Mouse (Mus musculus): ENCODE results near the gene Dld. TPM values are rescaled to one million over a fixed set of nuclear protein-coding genes. Genes with fewer than 3 reads are reported as not detected.
A peak's percentile ranks its signal among the peaks of the same experiment; 100 is the strongest.

Dld gene
- total and polyA plus RNA-seq, 3 experiments, result 112 to 229 (median 131) TPM

GRCm38 (mm10) chr12:31374603-31375282 is 23.5 kb upstream of the Dld start:
- DNase-seq (ENCODE audit: low read depth, low spot score), result peak; percentile 83
- Histone ChIP-seq H3K36me3 (ENCODE audit: control insufficient read depth in 1 of 2, insufficient read depth in 2 of 2, low read length in 2 of 2) (peaks cover 0 to 7% of the 10 kb centered on the region in 2 experiments; a peak in 2 of 4 replicates), H3K4me3 (ENCODE audit: control insufficient read depth in 1 of 2, insufficient read depth in 1 of 2, low read depth in 2 of 2, low read length in 2 of 2) (peak overlapping the region; percentile 0 to 39; a peak in 3 of 4 replicates), H3K79me2 (ENCODE audit: control insufficient read depth, insufficient read depth, low read length, poor library complexity) (no peaks in the 10 kb centered on the region), H3K27me3 (ENCODE audit: control insufficient read depth in 1 of 2, insufficient read depth in 2 of 2, low read length in 2 of 2) (no peaks in the 10 kb centered on the region; a peak in 1 of 4 replicates), H3K4me1 (ENCODE audit: control insufficient read depth in 1 of 2, insufficient read depth in 2 of 2, low read length in 2 of 2) (0 out of 4 replicates have a peak, but pooled peaks cover 0 to 2% of the 10 kb centered on the region in 2 experiments), H3K9ac (ENCODE audit: control insufficient read depth, low read depth, low read length, poor library complexity, severe bottlenecking) (peak overlapping the region; percentile 46), H3K27ac (ENCODE audit: control insufficient read depth, low read depth, low read length) (no peak overlapping the region), H3K9me3 (replicated peaks; ENCODE audit: insufficient read depth, low read length) (no peaks in the 10 kb centered on the region)
- peak; percentile 59 for TF ChIP-seq SMC3 (IDR thresholded peaks at IDR 0.05; ENCODE audit: low read depth, low read length)
- TF ChIP-seq RAD21 (IDR thresholded peaks at IDR 0.05; ENCODE audit: low read depth, low read length), result peak; percentile 83
- TF ChIP-seq NELFE (IDR thresholded peaks at IDR 0.05; ENCODE audit: low read depth, low read length), result no peak
- no peak; the same call in 1 of the 2 replicates for TF ChIP-seq SIN3A (IDR thresholded peaks at IDR 0.05; ENCODE audit: low read length)
- peak; percentile 74 to 86 (median 75) for TF ChIP-seq CTCF (IDR thresholded peaks at IDR 0.05 in 2 of 3, conservative IDR thresholded peaks at IDR 0.05 in 1 of 3; ENCODE audit: control insufficient read depth in 1 of 3, insufficient read depth in 1 of 3, low read depth in 2 of 3, low read length in 3 of 3, poor library complexity in 1 of 3, severe bottlenecking in 1 of 3)
- TF ChIP-seq ZC3H11A (IDR thresholded peaks at IDR 0.05; ENCODE audit: low read depth, low read length), result peak; percentile 20; the same call in 1 of the 2 replicates
- TF ChIP-seq E2F4 (IDR thresholded peaks at IDR 0.05; ENCODE audit: borderline replicate concordance, low read depth, low read length), result no peak

DNA sequence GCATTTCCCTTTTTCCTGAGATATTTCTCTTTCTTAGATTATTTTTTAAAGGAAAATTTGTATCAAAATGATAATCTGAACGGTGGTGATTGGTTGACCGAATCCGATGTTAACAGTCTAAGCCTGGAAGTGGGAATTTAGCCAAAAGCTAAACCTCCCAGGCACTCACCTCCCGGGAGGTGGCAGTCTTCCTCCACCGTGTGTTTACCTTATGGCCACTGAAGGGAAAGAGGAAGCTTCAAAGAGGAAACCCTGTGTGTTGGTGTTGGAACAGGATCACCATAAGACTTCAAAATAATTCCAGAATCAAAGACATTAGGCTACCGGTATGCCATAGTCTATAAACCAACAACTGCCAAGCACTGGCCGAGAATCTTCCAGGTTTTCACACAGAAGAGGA is 18.4 kb upstream of the Dld start:
- TF ChIP-seq TBP (IDR thresholded peaks at IDR 0.05; ENCODE audit: low read depth, low read length) (no peak), SMC3 (IDR thresholded peaks at IDR 0.05; ENCODE audit: low read depth, low read length) (no peak), RAD21 (IDR thresholded peaks at IDR 0.05; ENCODE audit: low read depth, low read length) (no peak), NELFE (IDR thresholded peaks at IDR 0.05; ENCODE audit: low read depth, low read length) (no peak), MAFK (IDR thresholded peaks at IDR 0.05; ENCODE audit: borderline replicate concordance, low read depth, low read length) (no peak), USF1 (IDR thresholded peaks at IDR 0.05; ENCODE audit: low read depth, low read length) (no peak), SIN3A (IDR thresholded peaks at IDR 0.05; ENCODE audit: low read length) (no peak), POLR2AphosphoS2 (IDR thresholded peaks at IDR 0.05; ENCODE audit: low read length) (no peak)
- H3K79me2 ChIP-seq (ENCODE audit: control insufficient read depth, insufficient read depth, low read length, poor library complexity), result no peaks in the 10 kb centered on the region
- H3K36me3 ChIP-seq (ENCODE audit: control insufficient read depth in 1 of 2, insufficient read depth in 2 of 2, low read length in 2 of 2), result peaks cover 0 to 5% of the 10 kb centered on the region in 2 experiments; a peak in 2 of 4 replicates
- H3K4me1 ChIP-seq (ENCODE audit: control insufficient read depth in 1 of 2, insufficient read depth in 2 of 2, low read length in 2 of 2), result 0 out of 4 replicates have a peak, but pooled peaks cover 0 to under 1% of the 10 kb centered on the region in 2 experiments
- DNase-seq (ENCODE audit: low read depth, low spot score), result no peak
- no peak overlapping the region for H3K27ac ChIP-seq (ENCODE audit: control insufficient read depth, low read depth, low read length)
- no peak overlapping the region for H3K9ac ChIP-seq (ENCODE audit: control insufficient read depth, low read depth, low read length, poor library complexity, severe bottlenecking)
- no peaks in the 10 kb centered on the region for H3K9me3 ChIP-seq (replicated peaks; ENCODE audit: insufficient read depth, low read length)
- H3K4me3 ChIP-seq (ENCODE audit: control insufficient read depth in 1 of 2, insufficient read depth in 1 of 2, low read depth in 2 of 2, low read length in 2 of 2), result no peak overlapping the region
- no peaks in the 10 kb centered on the region for H3K27me3 ChIP-seq (ENCODE audit: control insufficient read depth in 1 of 2, insufficient read depth in 2 of 2, low read length in 2 of 2)

DNA sequence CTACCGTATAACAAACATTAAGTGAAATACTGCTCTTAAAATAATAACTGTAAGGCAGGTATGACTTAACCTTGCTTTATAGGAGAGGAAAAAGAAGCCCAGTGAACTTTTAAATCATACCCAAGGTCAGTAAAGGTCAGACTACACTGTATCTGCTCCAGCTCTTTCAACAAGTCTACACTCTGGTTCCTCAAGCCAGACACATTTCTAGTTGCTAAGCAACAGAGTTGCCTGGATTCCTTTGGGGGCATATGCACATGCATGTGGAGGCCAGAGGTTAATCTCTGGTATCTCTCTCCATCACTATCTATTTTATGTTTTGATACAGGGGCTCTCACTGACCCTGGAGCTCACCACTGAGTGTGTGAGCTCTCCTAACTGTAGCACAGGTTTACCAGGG is 17.9 kb upstream of the Dld start:
- no peak for DNase-seq (ENCODE audit: low read depth, low spot score)
- Histone ChIP-seq H3K79me2 (ENCODE audit: control insufficient read depth, insufficient read depth, low read length, poor library complexity) (no peaks in the 10 kb centered on the region), H3K36me3 (ENCODE audit: control insufficient read depth in 1 of 2, insufficient read depth in 2 of 2, low read length in 2 of 2) (peaks cover 0 to 1% of the 10 kb centered on the region in 2 experiments; a peak in 1 of 4 replicates), H3K27ac (ENCODE audit: control insufficient read depth, low read depth, low read length) (no peak overlapping the region), H3K4me3 (ENCODE audit: control insufficient read depth in 1 of 2, insufficient read depth in 1 of 2, low read depth in 2 of 2, low read length in 2 of 2) (no peak overlapping the region), H3K9ac (ENCODE audit: control insufficient read depth, low read depth, low read length, poor library complexity, severe bottlenecking) (no peak overlapping the region), H3K27me3 (ENCODE audit: control insufficient read depth in 1 of 2, insufficient read depth in 2 of 2, low read length in 2 of 2) (no peaks in the 10 kb centered on the region), H3K4me1 (ENCODE audit: control insufficient read depth in 1 of 2, insufficient read depth in 2 of 2, low read length in 2 of 2) (no peaks in the 10 kb centered on the region), H3K9me3 (replicated peaks; ENCODE audit: insufficient read depth, low read length) (no peaks in the 10 kb centered on the region)
- TF ChIP-seq CHD1 (IDR thresholded peaks at IDR 0.05; ENCODE audit: low read depth, low read length) (no peak), USF1 (IDR thresholded peaks at IDR 0.05; ENCODE audit: low read depth, low read length) (no peak), SMC3 (IDR thresholded peaks at IDR 0.05; ENCODE audit: low read depth, low read length) (no peak), NELFE (IDR thresholded peaks at IDR 0.05; ENCODE audit: low read depth, low read length) (no peak), BHLHE40 (IDR thresholded peaks at IDR 0.05; ENCODE audit: borderline replicate concordance, low read depth, low read length) (no peak), GATA1 (IDR thresholded peaks at IDR 0.05; ENCODE audit: low read depth, low read length) (no peak), RCOR1 (IDR thresholded peaks at IDR 0.05; ENCODE audit: low read depth, low read length) (no peak), ZKSCAN1 (IDR thresholded peaks at IDR 0.05; ENCODE audit: low read depth, low read length) (no peak), ZNF384 (IDR thresholded peaks at IDR 0.05; ENCODE audit: low read depth, low read length) (no peak), MYB (IDR thresholded peaks at IDR 0.05; ENCODE audit: low read depth, low read length) (no peak), ZC3H11A (IDR thresholded peaks at IDR 0.05; ENCODE audit: low read depth, low read length) (no peak), UBTF (IDR thresholded peaks at IDR 0.05; ENCODE audit: borderline replicate concordance, insufficient read depth, low read depth, low read length) (no peak), JUND (IDR thresholded peaks at IDR 0.05; ENCODE audit: low read depth, low read length) (no peak), MYC (IDR thresholded peaks at IDR 0.05; ENCODE audit: low read depth, low read length) (no peak), KAT2A (conservative IDR thresholded peaks at IDR 0.05; ENCODE audit: low read depth, low read length) (no peak)
